ENCODE assay signal across 10 mouse cellular contexts in genomic region chr14:118795915-118796693, GRCm38 (mm10). TPM values are rescaled to one million over a fixed set of nuclear protein-coding genes. Genes with fewer than 3 reads are reported as not detected.
DNase-seq lines count a peak whose midpoint lies in the region; ATAC-seq lines count a peak whose summit lies in the region.
"Had no signal": no experiment of that assay in that cellular context is flagged by ENCODE, and none has a peak within 500 bp of the region (broad histone marks: within the 10 kb centered on the region; RNA-seq: fewer than 3 reads in every experiment).

No protein-coding gene starts in this region.

- peak overlapping the region; percentile 20; the same call in 1 of the 2 replicates for H3K27ac ChIP-seq in forebrain, embryonic 10.5 days
- no peak overlapping the region for H3K27ac ChIP-seq in forebrain, embryonic 13.5 days
- 0 out of 2 replicates have a peak overlapping the region, but pooled peaks have one; percentile 49 for H3K27ac ChIP-seq in neural tube, embryonic 11.5 days (ENCODE audit: low read depth, low read length)
- peak overlapping the region; percentile 100 for H3K27ac ChIP-seq in liver, embryonic 13.5 days
- H3K27ac ChIP-seq: heart, embryonic 15.5 days had no signal

- 69% methylated on average over 10 of the region's 10 CpGs for WGBS in forebrain, embryonic 10.5 days
- 69% methylated on average over 10 of the region's 10 CpGs for WGBS in forebrain, embryonic 13.5 days
- 67% methylated on average over 10 of the region's 10 CpGs for WGBS in neural tube, embryonic 11.5 days
- WGBS in liver, embryonic 13.5 days (ENCODE audit: insufficient replicate concordance) = 9% methylated on average over 10 of the region's 10 CpGs

- H3K4me2 ChIP-seq in forebrain, embryonic 13.5 days = no peak overlapping the region
- H3K4me2 ChIP-seq in neural tube, embryonic 11.5 days (ENCODE audit: low read depth) = no peak overlapping the region
- H3K4me2 ChIP-seq in liver, embryonic 13.5 days = peak overlapping the region; percentile 70
- H3K4me2 ChIP-seq: heart, embryonic 15.5 days had no signal

- H3K4me3 ChIP-seq in forebrain, embryonic 10.5 days = no peak overlapping the region
- H3K4me3 ChIP-seq in forebrain, embryonic 13.5 days = no peak overlapping the region
- no peak overlapping the region for H3K4me3 ChIP-seq in neural tube, embryonic 11.5 days (ENCODE audit: low read depth, low read length)
- peak overlapping the region; percentile 49 for H3K4me3 ChIP-seq in liver, embryonic 13.5 days (replicated peaks)
- H3K4me3 ChIP-seq: heart, embryonic 15.5 days had no signal

- ATAC-seq in forebrain, embryonic 13.5 days = no peak
- no peak; the same call in 1 of the 2 replicates for ATAC-seq in neural tube, embryonic 11.5 days (ENCODE audit: insufficient read depth, low FRiP score, low TSS enrichment)
- ATAC-seq in liver, embryonic 13.5 days (ENCODE audit: low read depth) = peak; percentile 93

- peaks cover 57% of the 10 kb centered on the region for H3K27me3 ChIP-seq in forebrain, embryonic 10.5 days (ENCODE audit: poor library complexity, severe bottlenecking)
- peaks cover 4% of the 10 kb centered on the region for H3K27me3 ChIP-seq in forebrain, embryonic 13.5 days
- no peaks in the 10 kb centered on the region for H3K27me3 ChIP-seq in neural tube, embryonic 11.5 days (ENCODE audit: control insufficient read depth, insufficient read depth, low read length)
- H3K27me3 ChIP-seq in liver, embryonic 13.5 days = peaks cover 7% of the 10 kb centered on the region; the same call in 1 of the 2 replicates
- H3K27me3 ChIP-seq: heart, embryonic 15.5 days had no signal

- no peak overlapping the region for H3K9ac ChIP-seq in forebrain, embryonic 13.5 days
- no peak overlapping the region for H3K9ac ChIP-seq in neural tube, embryonic 11.5 days (ENCODE audit: low read length)
- peak overlapping the region; percentile 80 for H3K9ac ChIP-seq in liver, embryonic 13.5 days
- H3K9ac ChIP-seq: heart, embryonic 15.5 days had no signal

- peaks cover 12% of the 10 kb centered on the region for H3K4me1 ChIP-seq in forebrain, embryonic 10.5 days
- peaks cover 9% of the 10 kb centered on the region for H3K4me1 ChIP-seq in forebrain, embryonic 13.5 days
- no peaks in the 10 kb centered on the region; the same call in 1 of the 2 replicates for H3K4me1 ChIP-seq in neural tube, embryonic 11.5 days (ENCODE audit: control insufficient read depth, insufficient read depth, low read length)
- H3K4me1 ChIP-seq in liver, embryonic 13.5 days (replicated peaks) = peaks cover 86% of the 10 kb centered on the region

- no peaks in the 10 kb centered on the region for H3K36me3 ChIP-seq in forebrain, embryonic 10.5 days (replicated peaks)
- no peaks in the 10 kb centered on the region for H3K36me3 ChIP-seq in forebrain, embryonic 13.5 days (ENCODE audit: poor library complexity, severe bottlenecking)
- H3K36me3 ChIP-seq in neural tube, embryonic 11.5 days (ENCODE audit: control insufficient read depth, insufficient read depth, low read length) = no peaks in the 10 kb centered on the region
- H3K36me3 ChIP-seq in liver, embryonic 13.5 days = no peaks in the 10 kb centered on the region
- H3K36me3 ChIP-seq: heart, embryonic 15.5 days had no signal

- no peaks in the 10 kb centered on the region for H3K9me3 ChIP-seq in forebrain, embryonic 10.5 days
- no peaks in the 10 kb centered on the region for H3K9me3 ChIP-seq in forebrain, embryonic 13.5 days (replicated peaks)
- no peaks in the 10 kb centered on the region for H3K9me3 ChIP-seq in neural tube, embryonic 11.5 days (ENCODE audit: control insufficient read depth, low read length)
- H3K9me3 ChIP-seq in liver, embryonic 13.5 days (replicated peaks) = no peaks in the 10 kb centered on the region
- H3K9me3 ChIP-seq: heart, embryonic 15.5 days had no signal

- DNase-seq in forebrain, embryonic 10.5 days (ENCODE audit: extremely low spot score, low spot score) = peak; percentile 13
- no peak for DNase-seq in neural tube, embryonic 11.5 days (ENCODE audit: low spot score)
- no peak for DNase-seq in neural tube, embryonic 10.5 days (ENCODE audit: extremely low spot score, low spot score)
- peak; percentile 82 for DNase-seq in liver, embryonic 13.5 days
- peak; percentile 57 for DNase-seq in thymus, postnatal 4 days
- DNase-seq in ovary, postnatal 36 days (ENCODE audit: low spot score) = no peak
- no peak for DNase-seq in right cerebral cortex, postnatal 25 days
- DNase-seq: midbrain, embryonic 14.5 days had no signal

RNA-seq across cellular contexts. Expression of gene Cldn10, which starts 8.4 kb away (rescaled TPM):
- polyA plus RNA-seq in forebrain, embryonic 10.5 days (2016; fragmentation: Nextera tagmentation; extraction: Ambion mirVana) = 1.6 and 3.1 TPM in 2 replicates
- polyA plus RNA-seq in forebrain, embryonic 13.5 days (2015; fragmentation: Nextera tagmentation; extraction: Ambion mirVana) = 0.57 and 0.77 TPM in 2 replicates
- 0.38 and 0.54 TPM in 2 replicates for polyA plus RNA-seq in neural tube, embryonic 11.5 days (2014; fragmentation: Nextera tagmentation; extraction: Ambion mirVana)
- polyA plus RNA-seq in liver, embryonic 13.5 days (2015; fragmentation: Nextera tagmentation; extraction: Ambion mirVana) = 0.20 and 0.51 TPM in 2 replicates

Comparison
In these comparisons a context has a peak if more than half of its experiments do, and no peak if none do; other contexts are left out.
1. DNase-seq: peak in forebrain, embryonic 10.5 days (single experiment), liver, embryonic 13.5 days (single experiment) and thymus, postnatal 4 days (single experiment); none in neural tube, embryonic 11.5 days (single experiment), neural tube, embryonic 10.5 days (single experiment), ovary, postnatal 36 days (single experiment) and right cerebral cortex, postnatal 25 days (single experiment).